Mouse (Mus musculus) granulocyte monocyte progenitor cell, adult 5-6 weeks (primary cell): ENCODE measurements around the gene Nr2e1. TPM values are rescaled to one million over a fixed set of nuclear protein-coding genes. Genes with fewer than 3 reads are reported as not detected.

Experiments used
- ATAC-seq: replicated peaks from 2 replicates; pipeline ENCODE4 v1.8.0; 2016; ENCODE audit warnings: mild to moderate bottlenecking, moderate TSS enrichment, inconsistent platforms; ENCODE audit not compliant: poor library complexity, severe bottlenecking
- total RNA-seq, 2 experiments: library from RNA; stranded (forward) in 1 of 2; stranded (reverse) in 1 of 2; fragments of 200-712, 200-1000 nt in 1 of 2; fragments of >200 nt in 1 of 2; fragmentation: Nextera tagmentation in 1 of 2; gene quantifications; 2 replicates each; pipeline ENCODE4 v1.2.3; 2014 to 2017

Gene Nr2e1
- total RNA-seq (2014; fragmentation: Nextera tagmentation) = not detected in 2 replicates
- total RNA-seq (2017) = not detected in 2 replicates

- no peak for ATAC-seq
Measured at GRCm38 (mm10) chr10:42583157-42583872, at the start of gene Nr2e1, which contains the start of gene Ostm1. Gene Nr2e1, minus strand, starts transcription at chr10:42583632. Gene Ostm1, plus strand, starts transcription at chr10:42583822.

- no peak for ATAC-seq
Measured at GRCm38 (mm10) chr10:42632453-42633360, 49.3 kb upstream of the Nr2e1 start.

DNA sequence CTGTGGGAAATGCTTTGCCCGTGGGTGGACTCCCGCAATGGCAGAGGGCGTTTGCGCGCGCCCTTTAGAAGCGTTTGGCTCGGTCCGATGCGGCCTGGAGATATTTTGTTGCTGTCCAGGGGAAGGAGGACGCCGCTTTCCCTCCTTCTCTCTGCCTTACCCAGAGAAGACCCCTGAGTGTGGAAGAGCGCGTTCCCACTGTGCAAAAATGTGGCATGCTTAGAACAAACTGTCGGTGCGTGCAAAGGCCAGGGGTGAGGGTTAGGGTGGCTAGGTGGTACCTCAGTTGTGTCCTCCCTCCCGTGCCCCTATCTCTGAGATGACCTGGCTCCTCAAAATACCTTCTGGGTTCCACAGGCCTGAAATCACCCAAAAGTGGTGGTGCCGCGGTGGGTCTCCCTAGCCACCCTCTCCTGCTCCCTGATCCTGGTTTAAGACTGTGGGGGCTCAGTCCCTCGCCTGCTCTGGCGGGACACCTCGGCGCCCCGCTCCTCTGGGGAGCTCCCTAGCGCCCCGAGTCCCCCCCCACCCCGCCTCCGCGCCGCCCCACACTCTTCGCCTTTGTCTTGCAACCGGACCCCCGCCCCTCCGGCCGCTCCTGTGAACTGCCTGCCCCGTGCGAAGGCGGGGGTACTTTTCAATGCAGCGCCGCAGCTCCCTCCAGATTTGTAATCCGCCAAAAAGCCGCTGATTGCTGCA lies 48.5 kb upstream of the Nr2e1 start:
- ATAC-seq = no peak

- no peak for ATAC-seq
Measured at GRCm38 (mm10) chr10:42630596-42631355, 47.3 kb upstream of the Nr2e1 start.

- ATAC-seq = no peak
Measured at GRCm38 (mm10) chr10:42625907-42626306, 42.5 kb upstream of the Nr2e1 start.

GRCm38 (mm10) chr10:42618291-42618690 lies 34.9 kb upstream of the Nr2e1 start:
- no peak for ATAC-seq

- ATAC-seq = no peak
Measured at GRCm38 (mm10) chr10:42614766-42615165, 31.3 kb upstream of the Nr2e1 start.

DNA sequence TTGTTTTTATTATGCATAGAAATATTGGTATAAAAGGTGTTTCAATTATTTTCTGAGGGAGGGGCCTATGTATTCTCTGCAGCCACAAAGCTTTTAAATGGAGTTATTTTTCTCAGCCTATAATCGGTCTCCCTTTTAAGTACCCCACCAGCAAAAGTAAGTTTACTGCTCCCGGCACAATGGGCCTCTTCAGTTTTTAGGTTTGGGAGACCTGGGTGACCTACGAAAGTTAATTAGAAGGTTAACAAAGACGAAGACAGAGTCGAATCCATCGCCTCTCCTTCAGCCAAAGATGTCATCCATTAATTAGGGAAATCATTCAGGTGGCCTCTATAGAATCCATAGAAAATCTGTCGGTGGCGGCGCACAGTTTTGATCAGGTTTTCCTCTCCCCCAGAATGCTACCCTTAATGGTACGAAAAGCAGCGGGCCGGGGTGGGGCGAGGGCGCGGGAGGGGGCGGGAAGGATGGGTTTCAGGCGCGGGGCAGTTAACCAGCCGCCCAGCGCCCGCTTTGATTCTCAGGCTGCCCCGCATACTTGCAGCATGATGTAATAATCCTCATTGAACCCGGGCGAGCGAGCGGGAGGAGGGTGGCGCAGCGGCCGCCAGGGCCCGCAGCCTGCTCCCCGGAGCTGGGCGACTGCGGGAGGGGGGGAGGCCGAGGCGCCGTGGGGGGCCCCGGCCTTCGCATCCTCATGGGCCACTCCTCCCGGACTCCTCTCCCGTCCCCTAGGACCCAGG lies 30.4 kb upstream of the Nr2e1 start:
- ATAC-seq = no peak

- ATAC-seq = no peak
Measured at GRCm38 (mm10) chr10:42613075-42613474, 29.6 kb upstream of the Nr2e1 start.

GRCm38 (mm10) chr10:42606757-42607156 lies 23.3 kb upstream of the Nr2e1 start:
- ATAC-seq = no peak

GRCm38 (mm10) chr10:42604874-42605273 lies 21.4 kb upstream of the Nr2e1 start:
- no peak for ATAC-seq

GRCm38 (mm10) chr10:42601556-42601955 lies 18.1 kb upstream of the Nr2e1 start:
- no peak for ATAC-seq

- ATAC-seq = peak; percentile 58
Measured at GRCm38 (mm10) chr10:42598615-42599014, 15.2 kb upstream of the Nr2e1 start.

GRCm38 (mm10) chr10:42593201-42593600 lies 9.8 kb upstream of the Nr2e1 start:
- ATAC-seq = no peak

DNA sequence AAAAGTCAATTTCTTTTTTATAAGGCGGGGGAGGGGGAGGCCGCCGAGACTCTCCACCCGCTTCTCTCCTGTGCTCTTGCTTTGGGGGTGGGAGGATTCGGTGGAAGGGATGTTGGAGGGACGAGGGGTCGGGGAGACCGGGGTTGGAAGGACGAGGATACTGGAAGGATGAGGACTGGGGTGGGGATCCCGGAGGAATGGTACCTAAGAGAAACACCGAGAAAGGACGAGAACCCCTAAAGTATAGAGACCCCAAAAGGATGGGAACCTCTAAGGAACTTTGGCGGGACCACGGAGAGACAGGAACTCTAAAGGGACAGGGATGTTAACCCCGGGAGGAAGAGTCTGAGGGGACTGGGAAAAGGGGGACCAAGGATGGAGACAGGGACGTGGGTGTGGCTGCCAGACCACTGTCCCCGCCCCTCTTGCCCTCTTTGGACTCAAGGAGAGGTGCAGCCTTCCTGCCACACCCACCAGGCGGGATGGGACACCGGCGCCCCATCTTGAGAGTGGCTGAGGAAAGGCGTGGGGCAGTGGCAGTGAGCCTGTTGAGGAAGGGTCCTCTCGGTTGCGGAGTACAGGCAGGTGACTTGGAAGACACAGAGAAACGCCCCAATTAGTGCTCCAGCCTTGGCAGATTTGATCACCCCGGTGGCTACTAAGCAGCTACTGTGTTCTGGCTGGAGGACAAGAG lies 8.7 kb upstream of the Nr2e1 start:
- no peak for ATAC-seq

DNA sequence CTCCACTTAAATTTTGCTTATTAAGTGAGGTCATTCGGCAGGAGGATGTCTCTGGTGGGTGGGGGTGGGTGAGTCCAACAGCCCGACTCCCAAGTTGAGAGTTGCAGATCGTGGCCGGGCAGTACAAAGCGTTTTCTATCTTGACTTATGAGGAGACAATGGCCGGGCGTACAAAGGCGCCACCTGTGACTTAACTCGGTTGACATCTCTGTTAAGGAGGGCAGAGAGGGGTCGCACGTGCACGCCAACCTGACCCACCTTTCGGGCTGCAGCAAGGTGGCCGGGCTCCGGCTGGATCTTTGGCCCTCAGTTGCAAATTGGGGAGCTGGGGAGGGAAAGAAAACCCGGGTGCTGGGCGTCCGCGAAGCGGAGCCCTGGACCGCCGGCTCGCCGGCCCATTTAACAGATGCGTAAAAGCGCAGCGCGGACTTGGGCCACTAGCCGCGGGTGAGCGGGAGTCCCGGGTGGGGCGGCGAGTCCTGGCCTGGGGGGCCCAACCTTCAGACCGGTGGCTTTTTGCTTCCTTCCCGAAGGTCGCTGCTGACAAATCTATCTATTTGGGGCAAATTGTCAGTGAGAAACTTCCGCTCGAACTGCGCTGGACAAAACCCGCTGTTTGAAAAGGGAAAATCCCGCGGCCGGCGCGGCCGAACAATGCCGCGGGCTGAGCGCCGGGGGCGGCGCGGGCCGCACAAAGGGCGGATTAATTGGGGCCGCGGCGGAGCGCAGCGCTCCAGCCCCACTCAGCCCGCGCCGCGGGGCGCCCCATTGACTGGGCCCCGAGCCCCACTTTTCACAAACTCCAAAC lies 8.0 kb upstream of the Nr2e1 start:
- ATAC-seq = no peak

- no peak for ATAC-seq
Measured at GRCm38 (mm10) chr10:42590261-42591184, 7.1 kb upstream of the Nr2e1 start.
